Mouse (Mus musculus): ENCODE measurements at regions not wholly inside any gene's neighbourhood (a gene's known extent, or its start where the extent isn't known, plus 50 kb on each side); places are given as distances from the start of the nearest gene placed in this dataset.

DNA sequence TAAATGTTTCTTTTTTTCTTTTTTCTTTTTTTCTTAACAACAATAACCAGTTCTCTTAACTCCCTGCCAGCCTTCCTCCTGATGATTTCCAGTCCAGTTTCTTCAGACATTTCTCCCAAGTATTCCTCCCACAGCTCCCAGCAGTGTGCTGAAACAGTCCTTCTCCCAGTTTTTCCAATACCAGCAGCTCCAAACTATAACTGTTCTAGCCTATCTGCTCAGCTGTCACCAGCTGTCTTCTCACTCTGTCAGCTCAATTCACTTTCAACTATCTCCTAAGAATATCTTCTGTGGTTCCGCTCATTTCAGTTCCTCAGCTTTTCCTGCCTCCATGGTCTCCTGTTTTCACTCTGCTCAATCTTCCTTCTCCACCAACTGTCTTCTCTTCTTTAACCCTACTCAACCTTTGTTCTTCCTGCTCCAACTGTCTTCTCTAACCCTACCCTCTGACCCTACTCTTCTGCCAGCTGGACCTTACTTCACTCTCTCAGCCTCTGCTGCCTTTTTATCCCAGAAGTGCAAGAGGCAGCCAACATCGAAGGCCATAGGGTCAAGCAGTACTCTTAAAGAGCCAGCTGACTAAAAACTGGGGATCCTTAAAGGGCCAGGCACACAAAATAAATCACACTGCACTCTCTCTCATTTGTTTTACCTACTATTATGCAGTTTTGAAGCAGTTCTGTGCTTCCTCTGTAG, 224.0 kb downstream of the Rsl24d1 start:
- no peaks in the 10 kb centered on the region for H3K27me3 ChIP-seq
- ATAC-seq (ENCODE audit: low read depth), result no peak
- WGBS, result 77% methylated on average over 2 of the region's 2 CpGs
- no peak overlapping the region for H3K27ac ChIP-seq (replicated peaks)
- H3K9me3 ChIP-seq, result peaks cover 11% of the 10 kb centered on the region
- H3K9ac ChIP-seq, result no peak overlapping the region
- H3K4me3 ChIP-seq, result no peak overlapping the region
- H3K4me2 ChIP-seq, result no peak overlapping the region
- no peaks in the 10 kb centered on the region for H3K4me1 ChIP-seq (replicated peaks)
- H3K36me3 ChIP-seq, result no peaks in the 10 kb centered on the region

DNA sequence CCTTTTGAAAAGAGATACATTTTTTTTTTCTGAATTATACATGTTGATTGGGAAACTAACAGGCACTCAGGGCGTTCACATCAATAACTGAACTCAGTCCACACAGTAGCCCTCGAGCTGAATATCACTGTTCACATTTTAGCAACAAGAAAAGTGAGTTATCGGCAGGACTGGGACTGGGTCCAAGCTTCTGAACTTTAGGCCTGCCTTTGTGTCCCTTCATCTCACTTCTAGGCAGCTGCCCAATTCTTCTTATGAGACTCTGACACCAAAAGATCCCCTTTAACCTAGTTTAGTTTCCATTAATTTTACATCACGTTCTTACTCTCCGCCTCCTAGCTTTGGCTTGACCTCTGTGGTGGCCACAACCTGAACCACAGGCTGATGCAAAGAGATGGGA, 242.7 kb downstream of the Rsl24d1 start:
- Histone ChIP-seq H3K27ac (replicated peaks) (no peak overlapping the region), H3K4me1 (replicated peaks) (no peaks in the 10 kb centered on the region), H3K4me2 (no peak overlapping the region), H3K36me3 (no peaks in the 10 kb centered on the region), H3K4me3 (no peak overlapping the region), H3K27me3 (no peaks in the 10 kb centered on the region), H3K9ac (no peak overlapping the region), H3K9me3 (no peaks in the 10 kb centered on the region)
- WGBS, result 70% methylated on average over 5 of the region's 5 CpGs
- ATAC-seq (ENCODE audit: low read depth), result no peak

DNA sequence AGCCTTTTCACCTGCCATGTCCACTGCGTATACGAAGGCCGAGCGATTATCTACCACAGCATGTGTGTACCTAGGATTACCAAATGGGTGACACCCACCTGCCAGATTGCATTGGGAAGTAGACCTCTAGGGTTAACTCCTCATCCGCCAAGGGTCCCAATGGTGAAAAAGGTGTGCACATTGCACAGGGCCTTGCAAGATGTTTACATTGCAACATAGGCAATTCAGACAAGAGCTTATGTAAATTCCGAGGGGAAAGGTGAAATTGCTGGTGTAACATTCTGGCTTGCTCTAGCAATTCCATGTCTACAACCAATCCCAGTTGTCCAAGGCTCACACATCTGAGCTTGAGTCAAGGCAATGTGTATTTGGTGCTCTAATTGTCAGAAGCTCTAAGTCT, 245.7 kb downstream of the Rsl24d1 start:
- no peaks in the 10 kb centered on the region for H3K9me3 ChIP-seq
- ATAC-seq (ENCODE audit: low read depth), result no peak
- no peak overlapping the region for H3K4me3 ChIP-seq
- WGBS, result 92% methylated on average over 6 of the region's 6 CpGs
- no peaks in the 10 kb centered on the region for H3K4me1 ChIP-seq (replicated peaks)
- no peak overlapping the region for H3K4me2 ChIP-seq
- H3K27me3 ChIP-seq, result no peaks in the 10 kb centered on the region
- no peak overlapping the region for H3K9ac ChIP-seq
- H3K36me3 ChIP-seq, result no peaks in the 10 kb centered on the region
- H3K27ac ChIP-seq (replicated peaks), result no peak overlapping the region

DNA sequence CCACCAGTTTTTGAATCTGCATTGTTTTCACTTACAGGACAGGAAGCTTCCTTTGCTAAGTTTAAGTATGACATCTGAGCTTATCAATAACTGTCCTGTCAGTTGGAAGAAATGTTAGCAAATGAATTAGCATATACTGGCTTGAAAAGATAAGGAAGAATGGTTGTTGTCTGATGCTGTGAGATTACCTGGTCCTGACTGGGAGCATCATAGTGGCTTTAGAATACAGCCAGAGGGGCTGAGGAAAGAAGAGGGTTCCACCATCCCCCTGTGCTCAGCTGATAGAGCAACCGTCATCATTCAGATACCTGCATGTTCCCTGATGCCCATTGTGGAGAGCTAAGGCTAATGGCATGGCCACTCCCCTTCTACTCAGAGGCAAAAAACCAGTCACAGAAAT, 267.5 kb downstream of the Rsl24d1 start:
- Histone ChIP-seq H3K9ac (no peak overlapping the region), H3K27me3 (no peaks in the 10 kb centered on the region), H3K9me3 (no peaks in the 10 kb centered on the region), H3K27ac (replicated peaks) (no peak overlapping the region), H3K4me1 (replicated peaks) (no peaks in the 10 kb centered on the region), H3K4me2 (no peak overlapping the region), H3K36me3 (no peaks in the 10 kb centered on the region), H3K4me3 (no peak overlapping the region)
- 81% methylated on average over 1 of the region's 1 CpGs for WGBS
- no peak for ATAC-seq (ENCODE audit: low read depth)

DNA sequence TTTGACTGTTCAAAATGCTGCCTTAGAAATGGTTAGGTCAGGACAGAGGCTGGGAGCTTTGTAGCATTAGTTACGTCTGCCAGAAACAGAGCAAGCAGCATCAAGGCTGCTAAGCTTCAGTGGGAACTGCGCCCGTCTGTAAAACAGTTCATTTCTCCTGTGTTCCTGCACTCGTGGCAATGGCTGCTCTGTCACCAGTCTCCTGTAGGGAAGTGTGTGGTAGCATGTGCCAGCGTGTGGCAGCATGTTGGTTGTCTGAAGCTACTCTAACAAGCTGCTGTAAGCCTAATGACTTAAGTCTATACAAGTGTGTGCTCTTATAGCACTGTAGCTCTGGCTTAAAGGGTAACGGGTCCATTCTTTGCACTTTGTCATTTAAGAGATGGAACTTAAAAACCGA, 278.8 kb downstream of the Rsl24d1 start:
- no peak for ATAC-seq (ENCODE audit: low read depth)
- no peaks in the 10 kb centered on the region for H3K27me3 ChIP-seq

DNA sequence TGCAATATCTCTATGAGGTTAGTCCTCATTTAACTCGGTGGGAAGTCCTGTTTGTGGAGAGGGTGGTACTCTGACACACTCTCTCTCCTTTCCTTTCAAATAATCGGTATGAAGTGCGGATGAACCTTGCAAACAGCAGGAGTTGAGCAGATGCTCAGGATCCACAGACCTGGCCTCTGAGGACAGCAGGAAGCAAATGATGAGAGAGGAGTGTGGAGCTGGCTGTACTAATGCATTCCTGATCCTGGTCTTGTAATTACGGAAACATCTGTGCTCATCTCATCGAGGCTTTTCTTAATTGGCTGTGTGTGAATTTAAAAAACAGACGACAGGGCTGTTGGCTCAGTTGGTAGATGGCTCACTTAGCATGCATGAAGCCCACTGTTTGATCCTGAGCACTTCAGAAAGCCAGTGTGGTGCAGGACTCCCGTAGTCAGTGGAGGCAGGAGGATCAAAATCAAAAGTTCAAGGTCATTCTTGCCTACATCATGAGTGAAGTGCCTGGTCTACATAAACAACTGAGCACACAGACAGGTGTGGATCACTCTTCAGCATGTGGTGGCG, 300.2 kb downstream of the Rsl24d1 start:
- Histone ChIP-seq H3K27ac (replicated peaks) (no peak overlapping the region), H3K9me3 (no peaks in the 10 kb centered on the region), H3K27me3 (no peaks in the 10 kb centered on the region), H3K36me3 (no peaks in the 10 kb centered on the region), H3K4me1 (replicated peaks) (peaks cover 7% of the 10 kb centered on the region; the same call in 1 of the 2 replicates), H3K9ac (no peak overlapping the region), H3K4me2 (no peak overlapping the region), H3K4me3 (no peak overlapping the region)
- ATAC-seq (ENCODE audit: low read depth), result peak; percentile 53; the same call in 1 of the 2 replicates
- WGBS, result 67% methylated on average over 8 of the region's 8 CpGs

More for the DNA sequence above, 278.8 kb downstream of the Rsl24d1 start:
- no peaks in the 10 kb centered on the region for H3K9me3 ChIP-seq
- no peaks in the 10 kb centered on the region for H3K4me1 ChIP-seq (replicated peaks)
- no peak overlapping the region for H3K4me2 ChIP-seq
- H3K9ac ChIP-seq, result no peak overlapping the region
- no peaks in the 10 kb centered on the region for H3K36me3 ChIP-seq
- no peak overlapping the region for H3K27ac ChIP-seq (replicated peaks)
- no peak overlapping the region for H3K4me3 ChIP-seq
- 78% methylated on average over 7 of the region's 7 CpGs for WGBS

DNA sequence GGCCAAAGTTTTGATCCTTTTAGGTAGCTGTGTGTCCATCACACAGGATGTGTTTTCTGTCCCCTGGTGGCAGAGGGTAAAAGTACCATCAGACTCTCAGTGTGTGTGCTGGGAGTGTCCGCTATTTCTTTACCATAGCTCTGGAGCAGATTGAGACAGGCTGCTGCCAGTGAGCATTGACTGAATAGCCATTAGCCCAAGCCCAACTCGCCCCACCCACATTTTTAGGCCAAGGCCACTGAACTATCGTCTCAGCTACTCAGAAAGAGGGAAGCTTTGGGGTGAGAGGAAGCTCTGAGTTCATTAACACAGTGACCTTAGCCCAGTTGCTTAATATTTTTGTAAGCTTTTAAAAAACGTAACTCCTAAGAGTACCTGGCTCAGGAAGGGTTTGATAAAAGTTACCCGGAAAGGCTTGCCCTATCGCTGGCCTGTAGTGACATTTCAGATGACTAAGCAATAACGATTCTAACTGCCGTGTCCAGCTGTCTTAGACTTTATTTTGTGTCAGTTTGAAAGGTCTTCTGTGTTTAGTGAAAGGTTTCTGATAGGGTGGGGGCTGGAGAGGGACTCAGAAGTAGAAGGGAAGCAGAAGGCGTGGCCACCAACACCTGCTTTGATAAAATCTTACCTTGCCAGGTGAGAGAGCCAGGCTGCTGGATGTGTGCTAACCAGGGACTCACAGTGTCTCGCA, 303.0 kb downstream of the Rsl24d1 start:
- WGBS, result 89% methylated on average over 10 of the region's 10 CpGs
- ATAC-seq (ENCODE audit: low read depth), result no peak
- Histone ChIP-seq H3K36me3 (no peaks in the 10 kb centered on the region), H3K27me3 (no peaks in the 10 kb centered on the region), H3K27ac (replicated peaks) (no peak overlapping the region), H3K4me1 (replicated peaks) (peaks cover 7% of the 10 kb centered on the region; the same call in 1 of the 2 replicates), H3K4me3 (no peak overlapping the region), H3K4me2 (no peak overlapping the region), H3K9me3 (no peaks in the 10 kb centered on the region), H3K9ac (no peak overlapping the region)
